Mouse (Mus musculus): ENCODE measurements at regions not wholly inside any gene's neighbourhood (a gene's known extent, or its start where the extent isn't known, plus 50 kb on each side); places are given as distances from the start of the nearest gene placed in this dataset.
A peak's percentile ranks its signal among the peaks of the same experiment; 100 is the strongest.

DNA sequence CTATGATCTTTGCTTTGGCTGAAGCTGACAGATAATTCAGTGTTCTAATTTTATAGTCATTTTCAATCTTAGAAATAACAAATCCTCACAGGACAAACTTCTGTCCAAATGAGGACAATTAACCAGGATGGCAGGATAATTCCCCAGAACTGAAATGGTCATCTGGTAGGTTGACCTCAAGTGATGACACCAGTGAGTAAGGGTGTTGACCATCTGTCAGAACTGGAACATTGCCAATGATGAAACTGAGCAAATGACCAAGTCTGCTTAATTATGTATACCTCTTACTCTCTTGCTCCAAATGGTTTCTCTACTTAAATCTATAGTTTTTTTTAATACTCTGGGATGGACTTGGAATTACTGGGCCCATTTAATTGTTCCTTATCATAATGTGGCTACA, 1336.9 kb upstream of the Tenm3 start:
- no peak for DNase-seq (ENCODE audit: low spot score in 2 of 2)

DNA sequence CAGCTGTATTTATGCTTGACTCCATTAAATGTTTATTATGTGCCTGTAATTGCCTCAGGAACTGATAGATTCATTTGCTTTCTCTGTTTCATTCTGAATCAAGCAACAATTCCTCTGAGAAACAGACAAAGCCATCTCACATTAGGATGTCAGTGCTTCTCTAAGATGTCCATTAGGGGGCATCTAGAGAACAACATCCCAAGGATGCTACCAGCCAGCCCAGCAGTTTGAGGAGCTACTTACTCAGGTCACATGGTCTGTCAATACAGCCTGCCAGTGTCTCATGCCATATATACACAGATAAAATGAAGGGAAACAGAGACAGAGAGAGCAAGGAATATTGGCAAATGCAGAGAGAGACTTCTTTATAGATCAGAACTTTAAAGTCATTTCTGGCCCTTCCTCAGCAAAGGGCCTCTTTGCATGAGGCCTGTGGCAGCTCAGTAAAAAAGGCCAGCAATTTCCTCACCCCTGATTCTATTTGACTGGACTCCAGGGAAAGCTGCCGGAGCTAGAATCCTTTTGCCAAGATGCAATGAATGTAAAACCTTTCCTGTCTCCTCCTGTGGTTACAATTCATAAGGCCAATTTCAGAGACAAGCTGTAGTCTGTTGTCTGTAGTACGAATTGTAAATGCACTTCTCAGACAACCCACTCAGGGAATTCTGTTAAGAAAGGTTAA, 1321.2 kb upstream of the Tenm3 start:
- DNase-seq (ENCODE audit: low spot score in 2 of 2): no peak

DNA sequence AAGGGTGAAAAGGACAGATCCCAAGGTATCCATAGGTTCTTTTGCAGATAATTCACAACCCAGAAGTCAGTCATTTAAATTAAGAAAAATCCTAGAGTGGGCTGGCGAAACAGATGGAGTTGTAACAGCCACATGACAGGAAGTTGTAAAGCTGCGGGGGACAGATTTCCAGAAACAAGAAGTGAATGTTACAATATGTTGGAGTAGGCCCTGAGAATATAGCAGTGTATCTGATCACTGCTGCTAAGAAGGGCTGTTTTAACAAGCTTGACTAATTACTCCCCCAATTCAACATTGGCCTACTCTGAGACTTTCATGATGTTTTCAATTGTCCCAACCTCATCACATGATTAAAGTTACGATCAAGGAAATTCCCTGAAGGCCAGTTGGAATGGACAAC, 1317.3 kb upstream of the Tenm3 start:
- no peak for DNase-seq (ENCODE audit: low spot score in 2 of 2)

DNA sequence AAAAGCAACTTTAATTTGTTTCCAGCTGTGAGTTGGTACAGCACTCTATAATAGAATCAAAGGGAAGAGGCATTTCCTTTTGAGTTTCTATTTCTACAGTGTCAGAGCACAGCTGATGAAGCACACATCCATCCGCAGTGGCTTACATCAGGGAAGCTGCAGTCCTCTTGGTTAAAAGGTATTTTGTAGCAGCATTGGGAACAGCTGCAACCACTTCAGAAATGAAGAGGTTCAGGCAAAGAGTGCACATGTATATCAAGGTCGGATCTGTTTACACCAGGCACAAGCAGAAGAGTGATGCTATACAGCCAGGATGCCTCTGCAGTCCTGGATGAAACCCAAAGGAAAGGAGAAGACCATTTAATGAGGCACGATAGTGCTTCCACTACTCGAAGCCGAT, 1316.6 kb upstream of the Tenm3 start:
- DNase-seq (ENCODE audit: low spot score in 2 of 2): no peak

DNA sequence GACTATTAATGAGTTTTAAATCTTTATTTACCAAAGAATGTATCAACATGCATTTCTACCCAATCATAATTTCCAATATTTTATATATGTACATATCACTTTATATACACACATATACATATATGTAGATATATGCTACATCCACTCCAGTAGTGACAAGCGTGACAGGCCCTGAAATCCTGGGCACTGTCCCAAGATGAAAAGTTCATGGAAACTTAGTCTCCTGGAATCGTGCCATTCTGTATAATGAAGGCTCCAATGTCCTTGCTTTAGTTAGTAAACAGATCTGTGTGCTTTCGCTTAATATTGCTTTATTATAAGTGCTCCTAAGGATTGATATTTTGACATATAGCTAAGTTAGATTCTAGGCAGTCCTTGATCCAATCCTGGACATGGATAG, 1296.1 kb upstream of the Tenm3 start:
- DNase-seq (ENCODE audit: low spot score in 2 of 2): no peak

DNA sequence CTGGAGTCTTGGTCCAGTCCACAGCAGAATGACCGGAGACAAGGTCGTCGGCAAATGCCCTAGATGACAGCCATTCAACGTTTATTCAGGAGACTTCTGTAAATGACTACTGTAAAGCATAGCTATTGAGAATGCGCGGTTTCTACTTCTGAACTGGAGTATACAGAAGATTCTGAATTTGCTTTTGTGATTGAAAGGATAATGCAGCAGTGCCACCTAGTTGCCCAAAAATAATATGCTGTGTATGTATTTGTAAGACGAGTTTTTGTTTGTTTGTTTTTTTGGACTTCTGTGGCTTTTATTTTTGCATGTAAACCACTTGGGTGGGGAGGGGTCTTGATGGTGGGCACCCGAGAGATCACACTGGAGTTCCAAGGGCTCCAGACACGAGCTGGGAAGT, 1276.3 kb upstream of the Tenm3 start:
- DNase-seq (ENCODE audit: low spot score in 2 of 2): peak in 1 of 2 experiments; percentile 4

DNA sequence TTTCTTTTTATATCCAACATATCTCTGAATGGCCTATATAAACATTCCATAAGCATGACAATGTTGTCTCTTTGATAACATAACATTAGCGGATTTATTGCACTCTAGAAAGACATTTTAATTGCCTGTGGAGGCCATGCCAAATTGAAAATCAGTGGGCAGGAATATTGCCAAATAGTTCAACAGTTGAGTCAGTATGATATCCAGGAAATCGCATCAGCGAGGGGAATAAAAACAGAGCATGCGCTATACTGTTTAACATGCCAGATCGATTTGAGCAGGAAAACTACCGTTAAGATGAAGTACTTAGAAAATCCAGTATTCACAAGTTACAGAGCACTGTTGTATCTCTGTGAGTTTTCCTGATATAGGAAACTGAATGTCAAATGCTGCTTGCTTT, 1238.6 kb upstream of the Tenm3 start:
- no peak for DNase-seq (ENCODE audit: low spot score in 2 of 2)

DNA sequence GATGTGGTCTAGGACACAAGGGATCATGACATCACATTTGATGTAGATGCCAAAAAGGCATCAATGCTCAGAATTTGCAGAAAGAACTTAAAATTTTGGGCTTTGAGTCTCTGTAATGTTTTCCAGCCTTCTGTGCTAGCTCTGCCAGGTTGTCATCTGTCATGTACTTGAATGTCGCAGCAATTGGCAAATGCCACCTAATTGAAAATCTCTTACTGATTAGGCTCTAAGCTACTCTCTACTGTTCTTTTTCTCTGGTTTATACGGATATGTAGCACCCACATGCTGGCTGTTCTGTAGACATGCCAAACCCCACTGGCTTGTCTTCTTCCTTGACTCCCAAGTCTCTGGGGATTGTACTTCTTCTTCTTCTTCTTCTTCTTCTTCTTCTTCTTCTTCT, 1193.3 kb upstream of the Tenm3 start:
- DNase-seq (ENCODE audit: low spot score in 2 of 2): no peak

DNA sequence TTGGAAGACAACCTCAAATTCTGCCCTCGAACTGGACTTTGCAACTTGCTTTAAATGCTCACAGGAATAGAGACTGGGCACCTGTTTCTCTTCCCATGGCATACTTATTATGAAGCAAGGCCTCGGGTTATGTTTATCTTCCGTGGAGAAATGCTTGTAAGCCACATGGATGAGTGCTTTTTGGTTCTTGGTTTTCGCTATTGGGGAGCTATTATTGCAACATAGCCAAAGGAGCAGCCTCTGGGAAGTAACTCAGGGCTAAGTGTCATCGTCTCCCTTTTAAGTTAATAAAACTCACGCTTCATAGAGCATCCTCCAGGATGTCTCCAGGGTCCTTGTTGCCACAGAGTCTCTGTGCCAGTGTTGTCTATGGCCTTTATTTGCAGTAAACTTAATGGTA, 1183.8 kb upstream of the Tenm3 start:
- no peak for DNase-seq (ENCODE audit: low spot score in 2 of 2)

DNA sequence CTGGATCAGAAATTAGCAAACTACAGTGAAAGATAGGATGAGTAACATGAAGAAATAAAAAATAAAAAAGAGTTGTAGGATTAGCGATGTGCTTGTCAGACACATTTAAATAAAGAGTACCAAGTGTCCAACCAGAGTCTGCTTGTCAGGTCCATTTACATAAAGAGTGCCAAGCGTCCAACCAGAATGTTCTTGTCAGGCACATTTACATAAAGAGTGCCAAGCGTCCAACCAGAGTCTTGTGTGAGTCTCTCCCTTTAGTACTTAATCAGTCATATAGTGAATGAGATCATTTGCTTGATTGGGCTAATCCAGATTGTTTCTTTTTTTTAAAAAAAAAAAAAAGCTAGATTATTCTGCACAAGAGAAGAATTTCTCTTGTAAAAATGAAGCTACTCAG, 1163.8 kb upstream of the Tenm3 start:
- DNase-seq (ENCODE audit: low spot score in 2 of 2): no peak

DNA sequence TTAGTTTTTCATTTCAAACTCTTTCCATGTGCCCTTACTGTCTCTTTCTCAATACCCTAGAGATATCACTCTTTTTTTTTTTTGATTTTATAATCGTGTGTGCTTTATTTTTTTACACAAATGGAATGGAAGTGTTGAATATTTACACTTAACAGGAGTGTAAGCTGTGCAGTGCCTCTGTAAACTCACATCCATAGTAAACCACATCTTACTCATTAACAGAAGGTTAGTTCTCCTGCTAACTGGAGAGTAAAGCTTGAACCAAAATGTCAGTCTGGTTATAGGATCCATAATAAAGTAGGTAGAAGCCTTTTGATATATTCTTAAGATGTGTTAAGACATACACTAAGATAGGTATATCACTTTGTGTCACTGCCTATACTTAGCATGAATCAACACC, 1160.5 kb upstream of the Tenm3 start:
- DNase-seq (ENCODE audit: low spot score in 2 of 2): no peak

DNA sequence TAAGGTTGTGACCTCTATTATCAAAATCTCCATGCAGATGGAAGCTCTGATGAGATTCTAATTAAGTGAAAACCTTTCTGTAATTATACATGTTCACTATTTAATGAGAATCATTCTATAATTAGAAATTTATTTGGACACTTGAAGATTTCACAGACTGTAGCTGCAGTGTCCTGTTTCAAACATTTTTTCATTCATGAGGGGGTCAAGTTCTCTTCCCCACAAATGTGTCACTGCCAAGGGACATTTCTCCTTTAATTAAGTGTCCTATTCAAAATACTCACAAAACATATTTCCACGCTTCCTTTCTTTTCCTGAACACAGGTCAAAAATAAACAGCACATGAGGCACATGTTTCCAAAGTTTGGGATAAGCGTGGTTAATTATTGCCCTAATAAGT, 1159.9 kb upstream of the Tenm3 start:
- DNase-seq (ENCODE audit: low spot score in 2 of 2): no peak

DNA sequence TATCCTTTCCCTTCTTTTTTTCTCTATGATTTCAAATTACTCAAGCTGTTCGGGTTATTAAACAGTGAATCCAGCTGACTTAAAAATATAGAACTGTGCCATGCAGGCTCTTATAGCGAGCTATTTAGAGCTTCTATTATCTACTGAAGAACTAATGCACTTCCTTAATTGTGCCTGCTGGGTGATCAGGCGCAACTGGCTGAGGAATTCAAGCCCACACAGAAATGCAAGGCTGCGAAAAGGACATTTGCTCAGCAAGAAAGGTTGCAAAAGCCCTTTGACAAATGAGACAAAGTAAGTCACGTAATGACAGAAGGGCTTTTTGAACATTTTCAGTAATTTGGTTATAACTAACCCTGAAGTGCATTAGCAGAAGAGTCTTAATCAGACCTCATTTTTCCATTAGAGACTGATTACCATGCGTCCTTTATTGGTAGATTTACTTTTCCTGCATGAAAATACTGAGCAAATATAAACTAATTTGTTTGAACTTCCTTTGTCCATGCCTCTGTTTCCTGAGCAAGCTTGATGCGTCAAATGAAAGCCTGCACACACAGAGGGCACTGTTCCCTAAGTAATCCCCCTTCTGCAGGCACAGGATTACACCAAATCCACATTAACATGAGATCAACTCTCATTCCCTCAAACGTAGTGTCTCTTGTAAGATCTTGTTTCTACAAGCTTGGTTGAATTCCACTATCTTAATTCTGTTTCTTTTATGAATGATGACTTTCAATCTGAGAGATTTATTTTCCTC, 1154.7 kb upstream of the Tenm3 start:
- no peak for DNase-seq (ENCODE audit: low spot score in 2 of 2)
